Mouse (Mus musculus): Measurements from ENCODE around the gene Kcnh8. TPM values are rescaled to one million over a fixed set of nuclear protein-coding genes. Genes with fewer than 3 reads are reported as not detected.

Gene Kcnh8
- total RNA-seq (2017): not detected in 2 replicates

GRCm38 (mm10) chr17:52602093-52602780 lies at the start of gene Kcnh8:
TSS of gene Kcnh8 (plus strand) at chr17:52602709.
- ATAC-seq (replicated peaks in 1 of 2; ENCODE audit: insufficient read depth in 1 of 2, low FRiP score in 2 of 2, low TSS enrichment in 1 of 2, low read depth in 1 of 2, poor library complexity in 2 of 2, severe bottlenecking in 2 of 2): peak; percentile 29

- ATAC-seq (replicated peaks in 1 of 2; ENCODE audit: insufficient read depth in 1 of 2, low FRiP score in 2 of 2, low TSS enrichment in 1 of 2, low read depth in 1 of 2, poor library complexity in 2 of 2, severe bottlenecking in 2 of 2): peak; percentile 87 to 91
Observed at GRCm38 (mm10) chr17:52559961-52560720, 42.4 kb upstream of the Kcnh8 start.

- peak; percentile 75 for ATAC-seq (replicated peaks in 1 of 2; ENCODE audit: insufficient read depth in 1 of 2, low FRiP score in 2 of 2, low TSS enrichment in 1 of 2, low read depth in 1 of 2, poor library complexity in 2 of 2, severe bottlenecking in 2 of 2)
Observed at GRCm38 (mm10) chr17:52565467-52566155, 36.9 kb upstream of the Kcnh8 start.

GRCm38 (mm10) chr17:52569584-52570270 lies 32.8 kb upstream of the Kcnh8 start:
- ATAC-seq (replicated peaks in 1 of 2; ENCODE audit: insufficient read depth in 1 of 2, low FRiP score in 2 of 2, low TSS enrichment in 1 of 2, low read depth in 1 of 2, poor library complexity in 2 of 2, severe bottlenecking in 2 of 2): peak; percentile 79 to 83; a peak in 3 of 4 replicates

- no peak for ATAC-seq (replicated peaks in 1 of 2; ENCODE audit: insufficient read depth in 1 of 2, low FRiP score in 2 of 2, low TSS enrichment in 1 of 2, low read depth in 1 of 2, poor library complexity in 2 of 2, severe bottlenecking in 2 of 2)
Observed at GRCm38 (mm10) chr17:52572229-52572628, 30.3 kb upstream of the Kcnh8 start.

- ATAC-seq (replicated peaks in 1 of 2; ENCODE audit: insufficient read depth in 1 of 2, low FRiP score in 2 of 2, low TSS enrichment in 1 of 2, low read depth in 1 of 2, poor library complexity in 2 of 2, severe bottlenecking in 2 of 2): peak; percentile 75 to 83
Observed at GRCm38 (mm10) chr17:52591503-52592194, 10.9 kb upstream of the Kcnh8 start.

DNA sequence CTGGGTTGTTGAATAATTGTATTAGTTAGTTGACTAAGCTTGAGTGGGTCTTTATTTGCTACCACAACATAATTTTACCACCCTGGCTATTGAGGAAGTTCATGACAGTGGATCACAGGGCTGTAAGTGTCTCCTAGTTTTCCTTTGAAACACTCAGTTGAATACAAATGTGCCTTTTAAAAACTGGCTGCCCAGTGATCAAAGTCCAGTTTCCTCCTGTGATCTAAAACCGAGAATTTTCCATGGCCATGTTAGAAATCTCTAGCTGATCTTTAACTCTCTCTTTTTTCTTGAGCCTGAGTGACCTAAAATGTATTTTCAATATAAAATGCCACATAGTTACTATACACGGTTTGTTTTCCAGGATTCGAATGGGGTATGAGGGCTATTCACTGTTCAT lies 3.4 kb upstream of the Kcnh8 start:
- no peak for ATAC-seq (replicated peaks in 1 of 2; ENCODE audit: insufficient read depth in 1 of 2, low FRiP score in 2 of 2, low TSS enrichment in 1 of 2, low read depth in 1 of 2, poor library complexity in 2 of 2, severe bottlenecking in 2 of 2)

- peak; percentile 88 to 92 for ATAC-seq (replicated peaks in 1 of 2; ENCODE audit: insufficient read depth in 1 of 2, low FRiP score in 2 of 2, low TSS enrichment in 1 of 2, low read depth in 1 of 2, poor library complexity in 2 of 2, severe bottlenecking in 2 of 2)
Observed at GRCm38 (mm10) chr17:52600882-52601371, 1.6 kb upstream of the Kcnh8 start.

DNA sequence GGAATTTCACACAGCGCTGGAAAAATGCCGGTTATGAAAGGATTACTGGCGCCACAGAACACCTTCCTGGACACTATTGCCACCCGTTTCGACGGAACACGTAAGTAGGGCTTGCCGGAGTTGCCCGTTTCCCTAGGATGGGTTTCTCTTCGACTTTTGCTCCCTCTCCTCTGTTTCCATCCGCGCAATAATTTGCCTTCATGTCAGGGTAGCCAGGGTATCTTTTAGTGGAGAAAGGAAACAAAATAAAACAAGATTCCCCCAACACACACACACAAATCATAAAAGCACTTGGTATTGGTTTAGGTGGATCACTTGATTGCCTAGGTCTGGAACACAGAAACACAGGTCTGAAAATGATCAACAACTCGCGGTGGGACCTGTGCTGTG lies 267 bp downstream of the Kcnh8 start:
- no peak for ATAC-seq (replicated peaks in 1 of 2; ENCODE audit: insufficient read depth in 1 of 2, low FRiP score in 2 of 2, low TSS enrichment in 1 of 2, low read depth in 1 of 2, poor library complexity in 2 of 2, severe bottlenecking in 2 of 2)

GRCm38 (mm10) chr17:52603411-52603810 lies 902 bp downstream of the Kcnh8 start:
- no peak for ATAC-seq (replicated peaks in 1 of 2; ENCODE audit: insufficient read depth in 1 of 2, low FRiP score in 2 of 2, low TSS enrichment in 1 of 2, low read depth in 1 of 2, poor library complexity in 2 of 2, severe bottlenecking in 2 of 2)

- no peak for ATAC-seq (replicated peaks in 1 of 2; ENCODE audit: insufficient read depth in 1 of 2, low FRiP score in 2 of 2, low TSS enrichment in 1 of 2, low read depth in 1 of 2, poor library complexity in 2 of 2, severe bottlenecking in 2 of 2)
Observed at GRCm38 (mm10) chr17:52611382-52611781, 8.9 kb downstream of the Kcnh8 start.

- ATAC-seq (replicated peaks in 1 of 2; ENCODE audit: insufficient read depth in 1 of 2, low FRiP score in 2 of 2, low TSS enrichment in 1 of 2, low read depth in 1 of 2, poor library complexity in 2 of 2, severe bottlenecking in 2 of 2): no peak
Observed at GRCm38 (mm10) chr17:52649186-52649585, 46.7 kb downstream of the Kcnh8 start.

- ATAC-seq (replicated peaks in 1 of 2; ENCODE audit: insufficient read depth in 1 of 2, low FRiP score in 2 of 2, low TSS enrichment in 1 of 2, low read depth in 1 of 2, poor library complexity in 2 of 2, severe bottlenecking in 2 of 2): no peak
Observed at GRCm38 (mm10) chr17:52691988-52692387, 89.5 kb downstream of the Kcnh8 start.

GRCm38 (mm10) chr17:52701944-52702343 lies 99.4 kb downstream of the Kcnh8 start:
- ATAC-seq (replicated peaks in 1 of 2; ENCODE audit: insufficient read depth in 1 of 2, low FRiP score in 2 of 2, low TSS enrichment in 1 of 2, low read depth in 1 of 2, poor library complexity in 2 of 2, severe bottlenecking in 2 of 2): no peak

DNA sequence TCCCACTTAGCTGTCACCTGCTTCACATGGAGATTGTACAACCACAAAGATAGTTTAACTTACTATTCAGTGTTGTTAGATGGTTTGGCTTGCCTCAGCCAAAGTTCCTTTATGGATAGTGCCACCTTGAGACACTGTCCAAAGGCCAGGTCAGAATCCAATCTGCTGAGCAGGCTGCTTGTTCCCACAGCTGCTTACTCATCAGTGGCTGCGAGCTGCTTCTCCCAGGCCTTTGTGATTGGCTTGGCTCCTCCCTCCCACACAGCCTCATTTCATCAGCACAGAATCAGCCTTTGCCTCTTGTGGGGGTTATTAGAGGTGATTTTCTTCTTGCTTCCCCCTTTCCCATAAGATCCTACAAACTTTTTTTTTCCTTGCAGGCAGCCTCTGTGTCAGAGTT lies 109.8 kb downstream of the Kcnh8 start:
- ATAC-seq (replicated peaks in 1 of 2; ENCODE audit: insufficient read depth in 1 of 2, low FRiP score in 2 of 2, low TSS enrichment in 1 of 2, low read depth in 1 of 2, poor library complexity in 2 of 2, severe bottlenecking in 2 of 2): no peak

DNA sequence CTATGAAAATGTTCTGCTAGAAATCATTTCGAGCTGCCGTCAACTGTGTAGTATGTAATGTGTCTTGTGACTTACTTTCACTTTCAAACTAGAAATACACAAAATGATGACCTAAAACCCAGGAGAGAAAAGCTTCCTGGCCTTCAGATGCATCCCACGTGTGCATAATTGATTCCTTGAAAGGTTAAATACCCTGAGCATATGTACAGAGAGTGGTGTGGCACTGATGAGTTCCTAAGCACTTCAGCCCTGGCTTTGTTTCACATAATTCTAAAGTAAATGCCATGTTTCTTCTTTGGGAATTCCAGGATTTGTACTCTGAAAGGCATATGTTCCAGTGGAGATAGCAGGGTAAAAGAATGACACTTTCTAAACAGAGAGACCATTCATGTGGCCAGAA lies 119.7 kb downstream of the Kcnh8 start:
- no peak for ATAC-seq (replicated peaks in 1 of 2; ENCODE audit: insufficient read depth in 1 of 2, low FRiP score in 2 of 2, low TSS enrichment in 1 of 2, low read depth in 1 of 2, poor library complexity in 2 of 2, severe bottlenecking in 2 of 2)

DNA sequence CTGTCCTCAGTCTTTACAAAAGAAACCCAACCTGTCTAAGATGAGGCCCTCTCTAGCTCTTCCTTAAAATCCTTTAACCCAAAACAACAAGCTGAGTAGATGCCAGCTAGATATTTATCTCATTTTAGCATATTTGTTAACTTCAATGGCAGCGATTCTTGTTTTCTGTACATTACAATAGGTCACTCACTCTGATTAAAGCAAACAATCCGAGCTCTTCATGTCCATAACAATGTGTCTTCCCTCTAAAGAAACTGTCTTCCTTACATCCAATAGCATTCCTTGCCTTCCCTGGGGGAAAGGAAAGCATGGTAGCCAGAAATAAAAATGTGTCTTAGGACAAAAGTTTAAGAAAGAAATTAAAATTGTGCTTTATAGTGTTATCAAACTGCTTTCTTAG lies 126.3 kb downstream of the Kcnh8 start:
- no peak for ATAC-seq (replicated peaks in 1 of 2; ENCODE audit: insufficient read depth in 1 of 2, low FRiP score in 2 of 2, low TSS enrichment in 1 of 2, low read depth in 1 of 2, poor library complexity in 2 of 2, severe bottlenecking in 2 of 2)

Measured in hematopoietic stem cell, adult 5-6 weeks (primary cell).